Mouse (Mus musculus) embryonic facial prominence, embryonic 15.5 days (tissue): ENCODE measurements around the gene Ovol1. TPM values are rescaled to one million over a fixed set of nuclear protein-coding genes. Genes with fewer than 3 reads are reported as not detected.

ENCODE experiments used
- ATAC-seq: fragments of 200-750 bp; cut with Nextera tagmentation; 2 replicates; pipeline ENCODE4 v1.8.0; 2017; ENCODE audit warnings: low read depth, moderate TSS enrichment; ENCODE audit not compliant: insufficient number of reproducible peaks, low FRiP score, low TSS enrichment
- H3K27ac ChIP-seq: fragments of 300-500 bp; sonication (generic); replicated peaks from 2 replicates; pipeline ENCODE4 v1.5.1; 2015; ENCODE audit warnings: mild to moderate bottlenecking, inconsistent platforms
- H3K27me3 ChIP-seq: fragments of 300-500 bp; sonication (generic); 2 replicates; pipeline ENCODE4 v1.6.1; 2015; ENCODE audit warnings: inconsistent platforms
- H3K36me3 ChIP-seq: fragments of 300-500 bp; sonication (generic); 2 replicates; pipeline ENCODE4 v1.6.1; 2015; ENCODE audit warnings: mild to moderate bottlenecking, inconsistent platforms
- H3K4me1 ChIP-seq: fragments of 300-500 bp; sonication (generic); 2 replicates; pipeline ENCODE4 v1.6.1; 2015; ENCODE audit warnings: inconsistent platforms
- H3K4me2 ChIP-seq: fragments of 300-500 bp; sonication (generic); replicated peaks from 2 replicates; pipeline ENCODE4 v1.6.1; 2015; ENCODE audit warnings: mild to moderate bottlenecking, inconsistent platforms
- H3K4me3 ChIP-seq: fragments of 300-500 bp; sonication (generic); replicated peaks from 2 replicates; pipeline ENCODE4 v1.5.1; 2015; ENCODE audit warnings: mild to moderate bottlenecking, inconsistent platforms
- H3K9ac ChIP-seq: fragments of 300-500 bp; sonication (generic); 2 replicates; pipeline ENCODE4 v1.6.1; 2015; ENCODE audit warnings: inconsistent platforms
- H3K9me3 ChIP-seq: fragments of 300-500 bp; sonication (generic); replicated peaks from 2 replicates; pipeline ENCODE4 v1.6.1; 2016; ENCODE audit warnings: inconsistent platforms
- WGBS: fragments of 180-500 bp; shearing (Covaris S2); methylation state at CpG from one replicate; pipeline ENCODE4 v1.1.7; 2015; 5-methylcytosine and 5-hydroxymethylcytosine counted together
- polyA plus RNA-seq: library from polyadenylated mRNA; unstranded; fragments of >200 nt; fragmentation: Nextera tagmentation; extraction: Ambion mirVana; gene quantifications from 2 replicates; pipeline ENCODE4 v1.2.1, GENCODE M21; 2015

Ovol1 gene
- 22.1 and 23.3 TPM in 2 replicates for polyA plus RNA-seq

- under 1% methylated on average over 57 of the region's 57 CpGs for WGBS
Observed at GRCm38 (mm10) chr19:5560457-5561041, at the start of gene Ovol1. Ovol1 (minus strand) TSS chr19:5560646.

GRCm38 (mm10) chr19:5609547-5610404 lies 49.3 kb upstream of the Ovol1 start, which contains the start of gene Kat5:
Kat5 (minus strand) TSS chr19:5610237.
- Histone ChIP-seq H3K4me1 (peaks cover 25% of the 10 kb centered on the region), H3K27ac (peak within 1 kb of the TSS; percentile 99), H3K9ac (peak within 1 kb of the TSS; percentile 86), H3K4me3 (peak within 1 kb of the TSS; percentile 81), H3K4me2 (peak within 1 kb of the TSS; percentile 63), H3K27me3 (no peaks in the 10 kb centered on the region), H3K36me3 (peaks cover 38% of the 10 kb centered on the region), H3K9me3 (no peaks in the 10 kb centered on the region)
- under 1% methylated on average over 55 of the region's 55 CpGs for WGBS
- ATAC-seq, result peak; percentile 91

More at GRCm38 (mm10) chr19:5560457-5561041, at the start of gene Ovol1:
- H3K4me2 ChIP-seq, result peak within 1 kb of the TSS; percentile 71
- H3K27ac ChIP-seq, result peak within 1 kb of the TSS; percentile 70
- peak within 1 kb of the TSS; percentile 48 for H3K4me3 ChIP-seq
- H3K27me3 ChIP-seq, result peaks cover 70% of the 10 kb centered on the region
- peak within 1 kb of the TSS; percentile 35; the same call in 1 of the 2 replicates for H3K9ac ChIP-seq
- peak; percentile 61; the same call in 1 of the 2 replicates for ATAC-seq
- H3K9me3 ChIP-seq, result no peaks in the 10 kb centered on the region
- no peaks in the 10 kb centered on the region for H3K36me3 ChIP-seq
- peaks cover 18% of the 10 kb centered on the region for H3K4me1 ChIP-seq

- no peak for ATAC-seq
- WGBS, result 54% methylated on average over 10 of the region's 10 CpGs
- peak overlapping the region; percentile 63 for H3K4me2 ChIP-seq
Observed at GRCm38 (mm10) chr19:5609171-5609546, 48.7 kb upstream of the Ovol1 start.

GRCm38 (mm10) chr19:5608707-5609106 lies 48.3 kb upstream of the Ovol1 start:
- H3K9ac ChIP-seq, result peak overlapping the region; percentile 86; the same call in 1 of the 2 replicates
- H3K9me3 ChIP-seq, result no peaks in the 10 kb centered on the region
- peaks cover 31% of the 10 kb centered on the region for H3K4me1 ChIP-seq
- 0 out of 2 replicates have a peak overlapping the region, but pooled peaks have one; percentile 99 for H3K27ac ChIP-seq
- H3K4me3 ChIP-seq, result peak overlapping the region; percentile 81
- WGBS, result 95% methylated on average over 13 of the region's 13 CpGs
- H3K36me3 ChIP-seq, result peaks cover 48% of the 10 kb centered on the region
- peak overlapping the region; percentile 63 for H3K4me2 ChIP-seq
- no peak for ATAC-seq
- H3K27me3 ChIP-seq, result no peaks in the 10 kb centered on the region

More at GRCm38 (mm10) chr19:5609171-5609546, 48.7 kb upstream of the Ovol1 start:
- H3K4me3 ChIP-seq, result peak overlapping the region; percentile 81
- H3K27ac ChIP-seq, result peak overlapping the region; percentile 99
- H3K36me3 ChIP-seq, result peaks cover 44% of the 10 kb centered on the region
- H3K9me3 ChIP-seq, result no peaks in the 10 kb centered on the region
- H3K4me1 ChIP-seq, result peaks cover 26% of the 10 kb centered on the region
- H3K27me3 ChIP-seq, result no peaks in the 10 kb centered on the region
- peak overlapping the region; percentile 86 for H3K9ac ChIP-seq

- Histone ChIP-seq H3K27me3 (no peaks in the 10 kb centered on the region), H3K4me2 (no peak overlapping the region), H3K27ac (no peak overlapping the region), H3K9me3 (no peaks in the 10 kb centered on the region), H3K4me3 (no peak overlapping the region), H3K36me3 (peaks cover 56% of the 10 kb centered on the region), H3K4me1 (peaks cover 39% of the 10 kb centered on the region), H3K9ac (no peak overlapping the region)
- ATAC-seq, result no peak
- WGBS, result 93% methylated on average over 26 of the region's 26 CpGs
Observed at GRCm38 (mm10) chr19:5607705-5608410, 47.4 kb upstream of the Ovol1 start.

GRCm38 (mm10) chr19:5606196-5606595 lies 45.8 kb upstream of the Ovol1 start:
- no peak for ATAC-seq
- H3K4me3 ChIP-seq, result no peak overlapping the region
- H3K27ac ChIP-seq, result no peak overlapping the region
- 85% methylated on average over 8 of the region's 8 CpGs for WGBS
- H3K27me3 ChIP-seq, result no peaks in the 10 kb centered on the region
- peaks cover 50% of the 10 kb centered on the region for H3K4me1 ChIP-seq
- no peak overlapping the region for H3K9ac ChIP-seq
- no peaks in the 10 kb centered on the region for H3K9me3 ChIP-seq
- peaks cover 56% of the 10 kb centered on the region for H3K36me3 ChIP-seq
- no peak overlapping the region for H3K4me2 ChIP-seq

GRCm38 (mm10) chr19:5605126-5605525 lies 44.7 kb upstream of the Ovol1 start:
- Histone ChIP-seq H3K4me3 (no peak overlapping the region), H3K9me3 (no peaks in the 10 kb centered on the region), H3K27me3 (no peaks in the 10 kb centered on the region), H3K4me2 (no peak overlapping the region), H3K27ac (no peak overlapping the region), H3K4me1 (peaks cover 45% of the 10 kb centered on the region), H3K36me3 (peaks cover 56% of the 10 kb centered on the region), H3K9ac (no peak overlapping the region)
- 87% methylated on average over 7 of the region's 7 CpGs for WGBS
- ATAC-seq, result no peak

GRCm38 (mm10) chr19:5603664-5604063 lies 43.2 kb upstream of the Ovol1 start:
- ATAC-seq, result no peak
- Histone ChIP-seq H3K9me3 (no peaks in the 10 kb centered on the region), H3K4me1 (peaks cover 38% of the 10 kb centered on the region), H3K4me3 (no peak overlapping the region), H3K9ac (no peak overlapping the region), H3K27me3 (no peaks in the 10 kb centered on the region), H3K27ac (no peak overlapping the region), H3K36me3 (peaks cover 55% of the 10 kb centered on the region), H3K4me2 (no peak overlapping the region)
- 69% methylated on average over 7 of the region's 7 CpGs for WGBS

- Histone ChIP-seq H3K4me2 (peak within 1 kb of the TSS; percentile 88), H3K9me3 (no peaks in the 10 kb centered on the region), H3K9ac (peak within 1 kb of the TSS; percentile 91), H3K4me1 (peaks cover 25% of the 10 kb centered on the region), H3K4me3 (peak within 1 kb of the TSS; percentile 92), H3K36me3 (peaks cover 39% of the 10 kb centered on the region), H3K27ac (peak within 1 kb of the TSS; percentile 85), H3K27me3 (no peaks in the 10 kb centered on the region)
- under 1% methylated on average over 64 of the region's 64 CpGs for WGBS
- ATAC-seq, result peak; percentile 82
Observed at GRCm38 (mm10) chr19:5601752-5602541, 41.5 kb upstream of the Ovol1 start, which contains the start of gene Rnaseh2c. Rnaseh2c (plus strand) TSS chr19:5601873.

GRCm38 (mm10) chr19:5599224-5599623 lies 38.8 kb upstream of the Ovol1 start:
- H3K4me3 ChIP-seq, result no peak overlapping the region
- no peak for ATAC-seq
- no peaks in the 10 kb centered on the region for H3K27me3 ChIP-seq
- no peak overlapping the region for H3K9ac ChIP-seq
- 81% methylated on average over 4 of the region's 4 CpGs for WGBS
- H3K36me3 ChIP-seq, result peaks cover 12% of the 10 kb centered on the region
- no peak overlapping the region for H3K27ac ChIP-seq
- peaks cover 25% of the 10 kb centered on the region for H3K4me1 ChIP-seq
- no peak overlapping the region for H3K4me2 ChIP-seq
- H3K9me3 ChIP-seq, result no peaks in the 10 kb centered on the region
